Mouse (Mus musculus): Measurements from ENCODE around the gene Mcfd2.

DNA sequence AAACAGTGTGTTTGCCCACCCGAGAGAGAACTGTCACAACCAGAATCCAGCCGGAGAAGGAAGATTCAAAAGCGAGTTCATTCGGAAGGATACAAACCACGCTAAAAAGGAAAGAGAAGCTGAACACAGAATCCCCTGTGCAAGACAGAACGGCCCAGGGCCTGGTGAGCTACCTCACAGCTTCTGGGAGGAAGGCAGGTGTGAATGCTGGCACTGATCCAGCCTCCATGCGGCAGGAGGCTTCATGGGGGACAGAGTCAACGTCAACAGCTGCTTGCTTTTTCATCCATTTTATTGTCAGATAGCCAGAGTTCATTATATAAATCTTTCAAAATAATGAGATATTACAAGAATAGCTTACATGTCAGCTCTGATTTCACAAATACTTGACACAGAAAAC lies 11.4 kb downstream of the Mcfd2 start:
- no peak for TF ChIP-seq POLR2A (IDR thresholded peaks at IDR 0.05; ENCODE audit: extremely low read depth, insufficient read depth, low read length)
- TF ChIP-seq CTCF (IDR thresholded peaks at IDR 0.05; ENCODE audit: extremely low read depth, insufficient read depth, low read length) = no peak

All from cortical plate, adult 2 months (tissue).